Mouse (Mus musculus): ENCODE data around the gene Sytl1. TPM values are rescaled to one million over a fixed set of nuclear protein-coding genes. Genes with fewer than 3 reads are reported as not detected.

The Sytl1 gene
- polyA plus RNA-seq, 1 experiment, result 6.0 TPM

GRCm38 (mm10) chr4:133223875-133224274 lies 39.0 kb downstream of the Sytl1 start:
- TF ChIP-seq FLI1 (IDR thresholded peaks at IDR 0.05; ENCODE audit: low read length) (no peak), GATA1 (IDR thresholded peaks at IDR 0.05; ENCODE audit: borderline replicate concordance, low read length) (no peak)
- Histone ChIP-seq H3K36me3 (replicated peaks; ENCODE audit: low read length) (no peaks in the 10 kb centered on the region), H3K27me3 (replicated peaks) (peaks cover 75% of the 10 kb centered on the region), H3K9me3 (no peaks in the 10 kb centered on the region), H3K4me1 (peaks cover 21% of the 10 kb centered on the region), H3K4me3 (replicated peaks) (no peak overlapping the region)

DNA sequence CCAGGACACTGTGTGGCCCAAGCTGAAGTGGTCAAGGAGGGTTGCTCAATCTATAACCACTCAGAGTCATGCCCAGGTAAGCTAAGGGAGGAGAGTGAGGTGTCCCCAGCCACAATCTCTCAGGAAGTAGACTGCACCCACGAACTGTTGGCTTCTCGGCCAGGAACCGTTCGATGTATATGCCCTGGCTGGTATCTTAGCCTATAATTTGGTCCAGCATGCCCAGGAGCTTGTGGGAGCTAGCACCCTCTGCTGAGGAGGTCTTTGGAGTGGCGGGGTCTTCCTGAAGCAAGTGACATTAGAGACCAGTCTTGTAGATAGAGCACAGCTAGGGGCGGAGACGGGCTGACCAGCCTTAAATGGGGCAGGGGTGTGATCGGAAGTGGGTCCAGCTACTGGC lies 41.2 kb downstream of the Sytl1 start:
- Histone ChIP-seq H3K36me3 (replicated peaks; ENCODE audit: low read length) (no peaks in the 10 kb centered on the region), H3K4me1 (peaks cover 26% of the 10 kb centered on the region), H3K27me3 (replicated peaks) (peaks cover 86% of the 10 kb centered on the region), H3K9me3 (no peaks in the 10 kb centered on the region), H3K4me3 (replicated peaks) (no peak overlapping the region)
- TF ChIP-seq FLI1 (IDR thresholded peaks at IDR 0.05; ENCODE audit: low read length), result no peak
- TF ChIP-seq GATA1 (IDR thresholded peaks at IDR 0.05; ENCODE audit: borderline replicate concordance, low read length), result no peak

DNA sequence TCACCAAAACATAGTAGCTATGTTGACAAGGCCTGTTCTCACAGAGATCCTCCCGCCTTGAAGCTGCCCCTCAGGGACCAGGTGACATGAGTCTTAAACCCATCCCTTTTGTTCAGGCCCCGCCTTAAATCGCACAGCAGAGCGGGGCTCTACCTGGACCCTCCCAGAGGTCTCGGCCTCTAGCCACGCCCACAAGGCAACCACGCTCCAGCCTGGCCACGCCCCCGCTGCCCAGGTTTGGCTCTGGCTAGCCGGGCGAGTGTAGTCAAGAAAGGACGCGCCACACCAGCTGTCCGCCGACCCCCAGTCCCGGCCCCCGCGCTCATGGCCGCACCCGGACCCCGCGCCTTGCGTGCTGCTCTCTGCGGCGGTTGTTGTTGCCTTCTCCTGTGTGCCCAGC lies 42.3 kb downstream of the Sytl1 start:
- Histone ChIP-seq H3K9me3 (no peaks in the 10 kb centered on the region), H3K36me3 (replicated peaks; ENCODE audit: low read length) (no peaks in the 10 kb centered on the region), H3K4me1 (peaks cover 21% of the 10 kb centered on the region), H3K27me3 (replicated peaks) (peaks cover 83% of the 10 kb centered on the region), H3K4me3 (replicated peaks) (no peak overlapping the region)
- TF ChIP-seq FLI1 (IDR thresholded peaks at IDR 0.05; ENCODE audit: low read length) (no peak), GATA1 (IDR thresholded peaks at IDR 0.05; ENCODE audit: borderline replicate concordance, low read length) (no peak)

DNA sequence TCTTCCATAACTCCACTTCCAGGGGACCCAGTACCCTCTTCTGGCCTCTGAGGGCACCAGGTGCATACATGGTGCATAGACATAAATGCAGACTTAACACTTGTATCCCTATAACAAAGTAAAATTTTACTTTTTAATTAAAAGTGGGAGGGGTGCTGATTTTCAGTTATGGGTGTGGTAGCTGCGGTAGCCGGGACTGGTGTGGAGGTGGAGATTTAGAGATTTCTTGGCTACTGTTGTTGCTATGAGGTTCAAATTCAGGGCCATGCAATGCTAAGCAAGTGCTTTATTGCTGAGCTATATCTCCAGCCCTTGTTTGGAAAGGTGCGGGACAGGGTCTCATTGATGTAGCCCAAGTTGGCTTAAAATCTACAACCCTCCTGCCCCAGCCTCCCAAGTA lies 44.2 kb downstream of the Sytl1 start:
- H3K4me1 ChIP-seq, result peaks cover 24% of the 10 kb centered on the region
- H3K27me3 ChIP-seq (replicated peaks), result peaks cover 85% of the 10 kb centered on the region
- no peaks in the 10 kb centered on the region for H3K9me3 ChIP-seq
- TF ChIP-seq GATA1 (IDR thresholded peaks at IDR 0.05; ENCODE audit: borderline replicate concordance, low read length), result no peak
- TF ChIP-seq FLI1 (IDR thresholded peaks at IDR 0.05; ENCODE audit: low read length), result no peak
- H3K36me3 ChIP-seq (replicated peaks; ENCODE audit: low read length), result no peaks in the 10 kb centered on the region
- no peak overlapping the region for H3K4me3 ChIP-seq (replicated peaks)

- Histone ChIP-seq H3K27me3 (replicated peaks) (peaks cover 85% of the 10 kb centered on the region), H3K9me3 (no peaks in the 10 kb centered on the region), H3K4me3 (replicated peaks) (no peak overlapping the region), H3K36me3 (replicated peaks; ENCODE audit: low read length) (no peaks in the 10 kb centered on the region), H3K4me1 (peaks cover 30% of the 10 kb centered on the region)
- TF ChIP-seq FLI1 (IDR thresholded peaks at IDR 0.05; ENCODE audit: low read length), result no peak
- no peak for TF ChIP-seq GATA1 (IDR thresholded peaks at IDR 0.05; ENCODE audit: borderline replicate concordance, low read length)
Measured at GRCm38 (mm10) chr4:133217641-133218040, 45.3 kb downstream of the Sytl1 start.

DNA sequence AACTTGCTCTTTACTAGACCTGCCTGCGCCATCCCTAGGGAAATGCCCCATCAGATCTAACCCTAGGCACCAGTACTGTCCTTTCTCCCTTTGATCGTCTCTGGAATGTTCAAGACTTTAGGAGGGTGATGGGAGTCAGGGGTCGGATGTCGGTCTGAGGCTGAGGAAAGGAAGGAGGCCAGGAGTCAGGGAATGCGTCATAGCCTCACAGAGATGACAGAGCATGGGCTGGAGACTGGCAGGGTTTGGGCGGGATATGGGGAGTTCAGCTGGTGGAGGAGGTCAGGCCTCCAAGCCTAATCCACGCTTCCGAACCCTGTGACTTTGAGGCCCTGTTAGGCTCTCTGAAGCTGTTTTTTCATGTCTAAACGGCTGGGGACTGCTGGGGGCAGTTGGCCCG lies 49.3 kb downstream of the Sytl1 start:
- no peak overlapping the region for H3K4me3 ChIP-seq (replicated peaks)
- no peaks in the 10 kb centered on the region for H3K36me3 ChIP-seq (replicated peaks; ENCODE audit: low read length)
- no peaks in the 10 kb centered on the region for H3K9me3 ChIP-seq
- H3K4me1 ChIP-seq, result peaks cover 52% of the 10 kb centered on the region
- no peak for TF ChIP-seq FLI1 (IDR thresholded peaks at IDR 0.05; ENCODE audit: low read length)
- no peak for TF ChIP-seq GATA1 (IDR thresholded peaks at IDR 0.05; ENCODE audit: borderline replicate concordance, low read length)
- H3K27me3 ChIP-seq (replicated peaks), result peaks cover 83% of the 10 kb centered on the region

GRCm38 (mm10) chr4:133213268-133213590 lies 49.7 kb downstream of the Sytl1 start:
- no peaks in the 10 kb centered on the region for H3K9me3 ChIP-seq
- H3K4me1 ChIP-seq, result peaks cover 52% of the 10 kb centered on the region
- TF ChIP-seq GATA1 (IDR thresholded peaks at IDR 0.05; ENCODE audit: borderline replicate concordance, low read length) (no peak), FLI1 (IDR thresholded peaks at IDR 0.05; ENCODE audit: low read length) (no peak)
- peaks cover 84% of the 10 kb centered on the region for H3K27me3 ChIP-seq (replicated peaks)
- H3K36me3 ChIP-seq (replicated peaks; ENCODE audit: low read length), result no peaks in the 10 kb centered on the region
- peak overlapping the region; percentile 91 for H3K4me3 ChIP-seq (replicated peaks)

GRCm38 (mm10) chr4:133212562-133213267 lies 50.2 kb downstream of the Sytl1 start:
- TF ChIP-seq FLI1 (IDR thresholded peaks at IDR 0.05; ENCODE audit: low read length) (no peak), GATA1 (IDR thresholded peaks at IDR 0.05; ENCODE audit: borderline replicate concordance, low read length) (no peak)
- H3K4me3 ChIP-seq (replicated peaks), result peak overlapping the region; percentile 91
- H3K9me3 ChIP-seq, result no peaks in the 10 kb centered on the region
- peaks cover 84% of the 10 kb centered on the region for H3K27me3 ChIP-seq (replicated peaks)
- no peaks in the 10 kb centered on the region for H3K36me3 ChIP-seq (replicated peaks; ENCODE audit: low read length)
- H3K4me1 ChIP-seq, result peaks cover 49% of the 10 kb centered on the region

- H3K27me3 ChIP-seq (replicated peaks), result peaks cover 81% of the 10 kb centered on the region
- peaks cover 44% of the 10 kb centered on the region for H3K4me1 ChIP-seq
- no peaks in the 10 kb centered on the region for H3K36me3 ChIP-seq (replicated peaks; ENCODE audit: low read length)
Measured at GRCm38 (mm10) chr4:133211751-133212561, 51.0 kb downstream of the Sytl1 start, which contains the start of the genes Cd164l2 and Gpr3. Gene Cd164l2 (plus strand): TSS chr4:133212131. Gene Gpr3 (minus strand): TSS chr4:133212536.

More at GRCm38 (mm10) chr4:133211751-133212561, 51.0 kb downstream of the Sytl1 start, which contains the start of the genes Cd164l2 and Gpr3:
- TF ChIP-seq GATA1 (IDR thresholded peaks at IDR 0.05; ENCODE audit: borderline replicate concordance, low read length) (no peak), FLI1 (IDR thresholded peaks at IDR 0.05; ENCODE audit: low read length) (no peak)
- Histone ChIP-seq H3K9me3 (no peaks in the 10 kb centered on the region), H3K4me3 (replicated peaks) (peak within 1 kb of the TSS; percentile 91)
